Mouse (Mus musculus) ES-Bruce4 (cell line): ENCODE measurements around the gene Mstn.

ENCODE experiments used
- CTCF ChIP-seq: IDR thresholded peaks from one replicate; pipeline ENCODE4 v1.8.1; 2011; ENCODE audit warnings: low read depth, low read length
- EP300 ChIP-seq: IDR thresholded peaks from 2 replicates; pipeline ENCODE4 v1.6.1; 2011; ENCODE audit warnings: low read depth, low read length; ENCODE audit not compliant: insufficient read depth

DNA sequence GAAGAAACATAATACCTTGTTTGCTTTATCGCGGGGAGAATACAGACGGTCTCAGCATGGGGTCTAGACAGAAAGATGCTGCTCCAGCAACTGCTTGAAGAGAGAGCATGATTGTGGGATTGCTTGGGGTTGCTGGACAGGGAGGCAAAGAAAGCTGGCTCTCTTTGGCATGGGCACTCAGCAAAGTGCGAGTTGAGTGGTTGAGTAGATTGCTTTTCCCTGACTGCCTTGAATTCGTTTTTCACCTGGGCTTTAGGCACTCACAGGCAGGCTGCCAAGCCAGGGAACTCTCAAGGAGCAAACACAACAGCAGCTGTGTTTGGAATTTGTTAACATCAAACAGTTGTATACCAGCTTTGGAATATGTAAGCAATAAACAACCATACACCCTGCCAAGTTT, 41.4 kb upstream of the Mstn start, which contains the start of gene 1700019D03Rik:
- TF ChIP-seq EP300 (no peak), CTCF (no peak)
